Comparison of ENCODE assay signal across 8 mouse cellular contexts in genomic region chr1:59592359-59592758, GRCm38 (mm10).
DNase-seq lines count a peak whose midpoint lies in the region; ATAC-seq and TF ChIP-seq lines count a peak whose summit lies in the region.

No protein-coding gene starts in this region.

- no peak for TF ChIP-seq CTCF in heart, adult 2 months (IDR thresholded peaks at IDR 0.05)
- TF ChIP-seq CTCF in brain, embryonic 14.5 days (IDR thresholded peaks at IDR 0.05; ENCODE audit: borderline replicate concordance, extremely low read depth, insufficient read depth, insufficient read length), result no peak
- TF ChIP-seq CTCF in stomach, postnatal 0 days (IDR thresholded peaks at IDR 0.05; ENCODE audit: low read depth), result no peak
- no peak for TF ChIP-seq CTCF in thymus, adult 2 months (IDR thresholded peaks at IDR 0.05; ENCODE audit: borderline replicate concordance, control insufficient read depth, extremely low read depth, insufficient read depth, low read length, poor library complexity)

- DNase-seq in heart, adult 2 months, result no peak
- peak; percentile 75 for DNase-seq in brain, embryonic 14.5 days (ENCODE audit: low read depth)
- no peak for DNase-seq in hindbrain, embryonic 10.5 days (ENCODE audit: low spot score)
- no peak for DNase-seq in liver, embryonic 13.5 days
- DNase-seq in stomach, postnatal 0 days (ENCODE audit: low spot score), result no peak
- DNase-seq in thymus, adult 2 months, result no peak
- DNase-seq in gastrocnemius, adult 8-10 months (ENCODE audit: low spot score in 2 of 2), result no peak

- H3K4me1 ChIP-seq in heart, embryonic 12.5 days (replicated peaks), result peaks cover 7% of the 10 kb centered on the region; the same call in 1 of the 2 replicates
- H3K4me1 ChIP-seq in heart, adult 2 months (ENCODE audit: control insufficient read depth, insufficient read depth, low read length), result no peaks in the 10 kb centered on the region
- peaks cover 24% of the 10 kb centered on the region for H3K4me1 ChIP-seq in hindbrain, embryonic 10.5 days (replicated peaks)
- peaks cover 9% of the 10 kb centered on the region for H3K4me1 ChIP-seq in liver, embryonic 13.5 days (replicated peaks)
- no peaks in the 10 kb centered on the region for H3K4me1 ChIP-seq in stomach, postnatal 0 days (replicated peaks; ENCODE audit: control insufficient read depth, insufficient read depth)
- 0 out of 2 replicates have a peak, but pooled peaks cover 4% of the 10 kb centered on the region for H3K4me1 ChIP-seq in thymus, adult 2 months (replicated peaks; ENCODE audit: control insufficient read depth, insufficient read depth, low read length)

- H3K4me3 ChIP-seq in heart, embryonic 12.5 days, result peak overlapping the region; percentile 14
- H3K4me3 ChIP-seq in heart, adult 2 months, result no peak overlapping the region
- H3K4me3 ChIP-seq in hindbrain, embryonic 10.5 days, result peak overlapping the region; percentile 29
- no peak overlapping the region for H3K4me3 ChIP-seq in liver, embryonic 13.5 days (replicated peaks)
- no peak overlapping the region for H3K4me3 ChIP-seq in stomach, postnatal 0 days (ENCODE audit: low read depth, low read length)
- H3K4me3 ChIP-seq in thymus, adult 2 months (ENCODE audit: control insufficient read depth, insufficient read depth, low read length), result no peak overlapping the region

- no peak overlapping the region for H3K27ac ChIP-seq in heart, embryonic 12.5 days (ENCODE audit: poor library complexity, severe bottlenecking)
- no peak overlapping the region for H3K27ac ChIP-seq in heart, adult 2 months
- H3K27ac ChIP-seq in hindbrain, embryonic 10.5 days, result 0 out of 2 replicates have a peak overlapping the region, but pooled peaks have one; percentile 60
- no peak overlapping the region for H3K27ac ChIP-seq in liver, embryonic 13.5 days
- no peak overlapping the region for H3K27ac ChIP-seq in stomach, postnatal 0 days (replicated peaks)
- H3K27ac ChIP-seq in thymus, adult 2 months (ENCODE audit: control insufficient read depth, insufficient read depth, low read length), result no peak overlapping the region

- H3K9ac ChIP-seq in heart, embryonic 12.5 days, result no peak overlapping the region
- no peak overlapping the region for H3K9ac ChIP-seq in heart, adult 2 months (ENCODE audit: low read depth, low read length)
- no peak overlapping the region for H3K9ac ChIP-seq in liver, embryonic 13.5 days
- H3K9ac ChIP-seq in stomach, postnatal 0 days (ENCODE audit: low read length), result no peak overlapping the region

- intact Hi-C loops in heart, adult 2 months (cut with DNase I), result no loop called here

- no peaks in the 10 kb centered on the region for H3K9me3 ChIP-seq in heart, embryonic 12.5 days (replicated peaks)
- no peaks in the 10 kb centered on the region for H3K9me3 ChIP-seq in hindbrain, embryonic 10.5 days
- no peaks in the 10 kb centered on the region for H3K9me3 ChIP-seq in liver, embryonic 13.5 days (replicated peaks)
- no peaks in the 10 kb centered on the region for H3K9me3 ChIP-seq in stomach, postnatal 0 days (ENCODE audit: control insufficient read depth, low read length)

- peaks cover 59% of the 10 kb centered on the region for H3K27me3 ChIP-seq in heart, embryonic 12.5 days (replicated peaks)
- H3K27me3 ChIP-seq in heart, adult 2 months (ENCODE audit: control insufficient read depth, insufficient read depth, low read length), result no peaks in the 10 kb centered on the region; the same call in 1 of the 2 replicates
- H3K27me3 ChIP-seq in hindbrain, embryonic 10.5 days (ENCODE audit: insufficient read depth, poor library complexity, severe bottlenecking), result peaks cover 48% of the 10 kb centered on the region
- peaks cover 27% of the 10 kb centered on the region for H3K27me3 ChIP-seq in liver, embryonic 13.5 days
- H3K27me3 ChIP-seq in stomach, postnatal 0 days (ENCODE audit: control insufficient read depth, insufficient read depth, low read length), result no peaks in the 10 kb centered on the region
- H3K27me3 ChIP-seq in thymus, adult 2 months (ENCODE audit: control insufficient read depth, insufficient read depth, low read length), result no peaks in the 10 kb centered on the region

- no peak for TF ChIP-seq EP300 in heart, adult 2 months (IDR thresholded peaks at IDR 0.05; ENCODE audit: insufficient read depth, low read depth, low read length)
- no peak for TF ChIP-seq EP300 in stomach, postnatal 0 days (optimal IDR thresholded peaks at IDR 0.05)

- no peaks in the 10 kb centered on the region for H3K79me2 ChIP-seq in heart, adult 2 months (replicated peaks; ENCODE audit: control insufficient read depth, insufficient read depth, low read length)

- no peak for TF ChIP-seq POLR2A in heart, adult 2 months (IDR thresholded peaks at IDR 0.05; ENCODE audit: insufficient read depth, low read depth, low read length)
- no peak for TF ChIP-seq POLR2A in brain, embryonic 14.5 days (IDR thresholded peaks at IDR 0.05; ENCODE audit: borderline replicate concordance, extremely low read depth, insufficient read depth, insufficient read length, poor library complexity, severe bottlenecking)
- no peak for TF ChIP-seq POLR2A in thymus, adult 2 months (IDR thresholded peaks at IDR 0.05; ENCODE audit: control insufficient read depth, extremely low read depth, insufficient read depth, low read length, poor library complexity)

- no peaks in the 10 kb centered on the region for H3K36me3 ChIP-seq in heart, embryonic 12.5 days
- no peaks in the 10 kb centered on the region for H3K36me3 ChIP-seq in heart, adult 2 months (ENCODE audit: control insufficient read depth, insufficient read depth, low read length)
- no peaks in the 10 kb centered on the region for H3K36me3 ChIP-seq in hindbrain, embryonic 10.5 days
- H3K36me3 ChIP-seq in liver, embryonic 13.5 days, result no peaks in the 10 kb centered on the region
- no peaks in the 10 kb centered on the region for H3K36me3 ChIP-seq in stomach, postnatal 0 days (ENCODE audit: control insufficient read depth, insufficient read depth, low read length)
- H3K36me3 ChIP-seq in thymus, adult 2 months (ENCODE audit: control insufficient read depth, insufficient read depth, low read length), result no peaks in the 10 kb centered on the region

- no peak for ATAC-seq in heart, embryonic 12.5 days (ENCODE audit: insufficient number of reproducible peaks, low FRiP score)
- no peak for ATAC-seq in liver, embryonic 13.5 days (ENCODE audit: low read depth)
- ATAC-seq in stomach, postnatal 0 days (ENCODE audit: low FRiP score, low TSS enrichment), result no peak

- H3K4me2 ChIP-seq in heart, embryonic 12.5 days, result peak overlapping the region; percentile 46
- peak overlapping the region; percentile 37 for H3K4me2 ChIP-seq in liver, embryonic 13.5 days
- H3K4me2 ChIP-seq in stomach, postnatal 0 days (replicated peaks; ENCODE audit: low read depth), result peak overlapping the region; percentile 12; the same call in 1 of the 2 replicates

- 8% methylated on average over 10 of the region's 10 CpGs for WGBS in heart, embryonic 12.5 days
- 12% methylated on average over 10 of the region's 10 CpGs for WGBS in heart, adult 2 months
- WGBS in hindbrain, embryonic 10.5 days, result 7% methylated on average over 10 of the region's 10 CpGs
- 42% methylated on average over 10 of the region's 10 CpGs for WGBS in liver, embryonic 13.5 days (ENCODE audit: insufficient replicate concordance)
- WGBS in stomach, postnatal 0 days, result 25% methylated on average over 10 of the region's 10 CpGs
- WGBS in thymus, adult 2 months, result 92% methylated on average over 10 of the region's 10 CpGs

Comparison
In these comparisons a context has a peak if more than half of its experiments do, and no peak if none do; other contexts are left out.
1. H3K4me3 ChIP-seq: peak in heart, embryonic 12.5 days (single experiment) and hindbrain, embryonic 10.5 days (single experiment); none in heart, adult 2 months (single experiment), liver, embryonic 13.5 days (single experiment), stomach, postnatal 0 days (single experiment) and thymus, adult 2 months (single experiment).
2. Peak in every context shown above with its lines, with median percentiles within 50 percentile points of each other: H3K4me2 ChIP-seq.